Mouse (Mus musculus) CH12.LX (cell line): ENCODE results near the gene Fam90a1a. TPM values are rescaled to one million over a fixed set of nuclear protein-coding genes. Genes with fewer than 3 reads are reported as not detected.

ENCODE experiments used
- DNase-seq: peaks from one replicate; pipeline ENCODE4 v3.0.0-alpha.2; 2013; ENCODE audit errors: extremely low read depth
- H3K27ac ChIP-seq: 2 replicates; pipeline ENCODE4 v1.5.1; 2012; ENCODE audit warnings: low read depth, mild to moderate bottlenecking, control low read depth, moderate library complexity; ENCODE audit not compliant: insufficient read depth
- H3K27me3 ChIP-seq: replicated peaks from 2 replicates; pipeline ENCODE3; 2012; ENCODE audit warnings: inconsistent platforms
- H3K36me3 ChIP-seq, 2 experiments: replicated peaks in 1 of 2; 2 replicates each; pipeline versions ENCODE3 to v1.6.1; 2012; ENCODE audit warnings: inconsistent platforms in 1 of 2, low read length in 1 of 2, mild to moderate bottlenecking in 1 of 2, mixed read lengths in 1 of 2, moderate library complexity in 1 of 2; ENCODE audit not compliant: control insufficient read depth in 1 of 2, insufficient read depth in 1 of 2
- H3K4me1 ChIP-seq, 2 experiments: 2 replicates each; pipeline ENCODE4 v1.6.1; 2012; ENCODE audit warnings: inconsistent platforms in 1 of 2, moderate library complexity in 1 of 2; ENCODE audit not compliant: insufficient read depth in 2 of 2, control insufficient read depth in 1 of 2
- H3K4me2 ChIP-seq: 2 replicates; pipeline ENCODE4 v1.6.1; 2012; ENCODE audit warnings: low read depth, mild to moderate bottlenecking, control low read depth; ENCODE audit not compliant: poor library complexity, insufficient read depth, severe bottlenecking
- H3K4me3 ChIP-seq, 3 experiments: fragments of 150-350 bp in 1 of 3; sonication (generic) in 1 of 3; replicated peaks in 1 of 3; 2 replicates each; pipeline versions ENCODE3 to v1.5.1; 2011 to 2012; ENCODE audit warnings: low read depth in 2 of 3, low read length in 2 of 3, mild to moderate bottlenecking in 2 of 3, moderate library complexity in 2 of 3, control low read depth in 1 of 3, improper control_type of control experiment in 1 of 3, inconsistent platforms in 1 of 3, mixed read lengths in 1 of 3; ENCODE audit not compliant: poor library complexity in 1 of 3
- H3K79me2 ChIP-seq: replicated peaks from 2 replicates; pipeline ENCODE4 v1.6.1; 2012; ENCODE audit warnings: mild to moderate bottlenecking, moderate library complexity; ENCODE audit not compliant: control insufficient read depth, poor library complexity, insufficient read depth, severe bottlenecking; ENCODE audit errors: extremely low read depth
- H3K9ac ChIP-seq: 2 replicates; pipeline ENCODE4 v1.6.1; 2012; ENCODE audit warnings: low read depth, mild to moderate bottlenecking, control low read depth, moderate library complexity; ENCODE audit not compliant: insufficient read depth
- H3K9me3 ChIP-seq: replicated peaks from 2 replicates; pipeline ENCODE3; 2012; ENCODE audit warnings: low read length, inconsistent platforms, mixed read lengths
- BHLHE40 ChIP-seq: IDR thresholded peaks from 2 replicates; pipeline ENCODE4 v1.6.1; 2011; ENCODE audit warnings: mild to moderate bottlenecking, low read depth, low read length, improper control_type of control experiment
- CHD1 ChIP-seq: IDR thresholded peaks from 2 replicates; pipeline ENCODE4 v1.6.1; 2012; ENCODE audit warnings: low read depth, low read length, improper control_type of control experiment, inconsistent platforms
- CHD2 ChIP-seq: IDR thresholded peaks from 2 replicates; pipeline ENCODE4 v1.6.1; 2011; ENCODE audit warnings: low read length, improper control_type of control experiment
- CTCF ChIP-seq, 2 experiments: IDR thresholded peaks in 1 of 2; conservative IDR thresholded peaks in 1 of 2; 2 replicates each; pipeline ENCODE4 v1.5.1; 2011 to 2012; ENCODE audit warnings: low read depth in 2 of 2, low read length in 2 of 2, improper control_type of control experiment in 1 of 2, inconsistent platforms in 1 of 2, mild to moderate bottlenecking in 1 of 2, moderate library complexity in 1 of 2
- E2F4 ChIP-seq: IDR thresholded peaks from 2 replicates; pipeline ENCODE4 v1.6.1; 2011; ENCODE audit warnings: low read depth, low read length, improper control_type of control experiment; ENCODE audit not compliant: insufficient replicate concordance
- ELF1 ChIP-seq: IDR thresholded peaks from 2 replicates; pipeline ENCODE4 v1.6.1; 2014; ENCODE audit warnings: low read depth, mild to moderate bottlenecking, inconsistent platforms, low read length, improper control_type of control experiment
- ETS1 ChIP-seq: conservative IDR thresholded peaks from 2 replicates; pipeline ENCODE4 v1.6.1; 2012; ENCODE audit warnings: low read depth, mild to moderate bottlenecking, inconsistent platforms, low read length, improper control_type of control experiment, moderate library complexity
- MEF2A ChIP-seq: IDR thresholded peaks from 2 replicates; pipeline ENCODE4 v1.6.1; 2014; ENCODE audit warnings: low read depth, mild to moderate bottlenecking, inconsistent platforms, low read length, improper control_type of control experiment, borderline replicate concordance
- NRF1 ChIP-seq: IDR thresholded peaks from 2 replicates; pipeline ENCODE4 v1.6.1; 2014; ENCODE audit warnings: low read depth, mild to moderate bottlenecking, inconsistent platforms, low read length, improper control_type of control experiment, moderate library complexity
- POLR2A ChIP-seq: IDR thresholded peaks from 2 replicates; pipeline ENCODE4 v1.6.1; 2011; ENCODE audit warnings: low read depth, mild to moderate bottlenecking, improper control_type of control experiment, low read length
- RAD21 ChIP-seq: IDR thresholded peaks from 2 replicates; pipeline ENCODE4 v1.6.1; 2011; ENCODE audit warnings: low read depth, mild to moderate bottlenecking, low read length, improper control_type of control experiment, moderate library complexity
- RCOR1 ChIP-seq: conservative IDR thresholded peaks from 2 replicates; pipeline ENCODE4 v1.6.1; 2012; ENCODE audit warnings: low read depth, mild to moderate bottlenecking, inconsistent platforms, low read length, improper control_type of control experiment
- SMC3 ChIP-seq: IDR thresholded peaks from 2 replicates; pipeline ENCODE4 v1.6.1; 2011; ENCODE audit warnings: low read depth, low read length, improper control_type of control experiment
- TBP ChIP-seq: conservative IDR thresholded peaks from 2 replicates; pipeline ENCODE4 v1.6.1; 2011; ENCODE audit warnings: low read depth, low read length, improper control_type of control experiment
- TCF12 ChIP-seq: IDR thresholded peaks from 2 replicates; pipeline ENCODE4 v1.6.1; 2014; ENCODE audit warnings: low read depth, mild to moderate bottlenecking, inconsistent platforms, low read length, improper control_type of control experiment
- USF2 ChIP-seq: conservative IDR thresholded peaks from 2 replicates; pipeline ENCODE4 v1.6.1; 2011; ENCODE audit warnings: low read depth, low read length, improper control_type of control experiment
- ZNF384 ChIP-seq: IDR thresholded peaks from 2 replicates; pipeline ENCODE4 v1.6.1; 2012; ENCODE audit warnings: low read depth, low read length, improper control_type of control experiment, inconsistent platforms
- dilution Hi-C: fragments of 300-500 bp; cut with MboI; formaldehyde crosslinking; loops from 2 replicates; pipeline ENCODE4 v1.14.3; 2020; ENCODE audit warnings: low sequenced_read_pairs; ENCODE audit not compliant: extremely low pct_unique_long_range_greater_than_20kb, extremely low pct_ligation_motif_present
- in situ Hi-C: fragments of 300-500 bp; cut with MboI; formaldehyde crosslinking; loops from 3 replicates; pipeline ENCODE4 v1.14.3; 2019; ENCODE audit warnings: low sequenced_read_pairs, low pct_ligation_motif_present, low pct_unique_long_range_greater_than_20kb, mixed read lengths
- polyA plus RNA-seq: library from polyadenylated mRNA; unstranded; fragments of >175 nt; gene quantifications from 2 replicates; pipeline ENCODE4 v1.2.1, GENCODE M21; 2012; ENCODE audit warnings: low read depth; ENCODE audit not compliant: insufficient read length
- total RNA-seq, 2 experiments: library from RNA; depleted of rRNA; stranded (reverse); fragments of 300-350 nt in 1 of 2; fragments of >200 nt in 1 of 2; gene quantifications; 2 replicates each; pipeline ENCODE4 v1.2.3; 2012 to 2014

Fam90a1a gene
- total and polyA plus RNA-seq, 3 experiments = not detected

- in situ Hi-C loops (no loop called here), dilution Hi-C loops (no loop called here)
- H3K4me2 ChIP-seq = no peak overlapping the region
- no peaks in the 10 kb centered on the region for H3K79me2 ChIP-seq
- no peak overlapping the region for H3K27ac ChIP-seq
- no peak overlapping the region for H3K9ac ChIP-seq
- H3K36me3 ChIP-seq = no peaks in the 10 kb centered on the region
- no peak overlapping the region for H3K4me3 ChIP-seq
- peaks cover 60% of the 10 kb centered on the region for H3K27me3 ChIP-seq
- no peaks in the 10 kb centered on the region for H3K4me1 ChIP-seq
- H3K9me3 ChIP-seq = no peaks in the 10 kb centered on the region
- DNase-seq = no peak
- TF ChIP-seq ELF1 (no peak), CTCF (conservative IDR thresholded peaks at IDR 0.05 in 1 of 2, IDR thresholded peaks at IDR 0.05 in 1 of 2; ENCODE audit: low read depth in 2 of 2, low read length in 2 of 2) (no peak), TBP (no peak), POLR2A (no peak), CHD2 (no peak), USF2 (no peak), MEF2A (no peak), BHLHE40 (no peak), E2F4 (no peak), RCOR1 (no peak), CHD1 (no peak), ETS1 (no peak), TCF12 (no peak), NRF1 (no peak)
Measured at GRCm38 (mm10) chr8:21947311-21948017, 11.1 kb upstream of the Fam90a1a start.

GRCm38 (mm10) chr8:21955321-21955720 lies 3.2 kb upstream of the Fam90a1a start:
- Histone ChIP-seq H3K36me3 (no peaks in the 10 kb centered on the region), H3K79me2 (no peaks in the 10 kb centered on the region), H3K4me3 (no peak overlapping the region), H3K27me3 (peaks cover 39% of the 10 kb centered on the region), H3K4me2 (no peak overlapping the region), H3K4me1 (no peaks in the 10 kb centered on the region), H3K9ac (no peak overlapping the region), H3K9me3 (no peaks in the 10 kb centered on the region), H3K27ac (no peak overlapping the region)
- DNase-seq = peak; percentile 54
- dilution Hi-C loops (no loop called here), in situ Hi-C loops (loop anchor here (25.0 kb wide), 1 partner anchor 193 kb away; no protein-coding TSS in a partner anchor)
- peak; percentile 80 to 92 for TF ChIP-seq CTCF (conservative IDR thresholded peaks at IDR 0.05 in 1 of 2, IDR thresholded peaks at IDR 0.05 in 1 of 2; ENCODE audit: low read depth in 2 of 2, low read length in 2 of 2)
- peak; percentile 78 for TF ChIP-seq SMC3
- TF ChIP-seq ZNF384 = no peak
- TF ChIP-seq RAD21 = peak; percentile 84
